Mouse (Mus musculus) intestine, embryonic 14.5 days (tissue): Measurements from ENCODE around the gene Ctnnd1. TPM values are rescaled to one million over a fixed set of nuclear protein-coding genes. Genes with fewer than 3 reads are reported as not detected.

ENCODE experiments used
- ATAC-seq: fragments of 200-750 bp; cut with Nextera tagmentation; replicated peaks from 2 replicates; pipeline ENCODE4 v1.8.0; 2017; ENCODE audit warnings: low read depth, moderate number of reproducible peaks, moderate TSS enrichment, moderate library complexity; ENCODE audit not compliant: low FRiP score, low TSS enrichment
- DNase-seq: peaks from one replicate; pipeline ENCODE4 v3.0.0-alpha.2; 2018; ENCODE audit warnings: low spot score
- H3K27ac ChIP-seq: fragments of 300-500 bp; sonication (generic); 2 replicates; pipeline ENCODE4 v1.5.1; 2014; ENCODE audit warnings: low read depth, mild to moderate bottlenecking, control low read depth
- H3K27me3 ChIP-seq: fragments of 300-500 bp; sonication (generic); replicated peaks from 2 replicates; pipeline ENCODE4 v1.6.1; 2014; ENCODE audit warnings: low read length, control low read depth; ENCODE audit not compliant: control insufficient read depth, insufficient read depth
- H3K36me3 ChIP-seq: fragments of 300-500 bp; sonication (generic); 2 replicates; pipeline ENCODE4 v1.6.1; 2014; ENCODE audit warnings: low read length, control low read depth; ENCODE audit not compliant: control insufficient read depth, insufficient read depth
- H3K4me1 ChIP-seq: fragments of 300-500 bp; sonication (generic); replicated peaks from 2 replicates; pipeline ENCODE4 v1.6.1; 2014; ENCODE audit warnings: low read length, control low read depth, mixed read lengths; ENCODE audit not compliant: control insufficient read depth, insufficient read depth
- H3K4me2 ChIP-seq: fragments of 300-500 bp; sonication (generic); 2 replicates; pipeline ENCODE4 v1.6.1; 2014; ENCODE audit warnings: low read length
- H3K4me3 ChIP-seq: fragments of 300-500 bp; sonication (generic); 2 replicates; pipeline ENCODE4 v1.5.1; 2014; ENCODE audit warnings: low read depth, low read length, control low read depth, mixed read lengths
- H3K9ac ChIP-seq: fragments of 300-500 bp; sonication (generic); 2 replicates; pipeline ENCODE4 v1.6.1; 2014; ENCODE audit warnings: mild to moderate bottlenecking, low read length
- H3K9me3 ChIP-seq: fragments of 300-500 bp; sonication (generic); 2 replicates; pipeline ENCODE4 v1.6.1; 2016; ENCODE audit warnings: low read length, control low read depth; ENCODE audit not compliant: control insufficient read depth
- WGBS: fragments of 180-500 bp; shearing (Covaris S2); extraction: QIAGEN DNeasy Blood & Tissue Kit; methylation state at CpG from one replicate; pipeline ENCODE4 v1.1.7; 2014; 5-methylcytosine and 5-hydroxymethylcytosine counted together
- polyA plus RNA-seq: library from polyadenylated mRNA; unstranded; fragments of >200 nt; fragmentation: Nextera tagmentation; extraction: Ambion mirVana; gene quantifications from 2 replicates; pipeline ENCODE4 v1.2.1, GENCODE M21; 2014

Ctnnd1 gene
- polyA plus RNA-seq, 1 experiment from 2014 or later, result 59.5 TPM

DNA sequence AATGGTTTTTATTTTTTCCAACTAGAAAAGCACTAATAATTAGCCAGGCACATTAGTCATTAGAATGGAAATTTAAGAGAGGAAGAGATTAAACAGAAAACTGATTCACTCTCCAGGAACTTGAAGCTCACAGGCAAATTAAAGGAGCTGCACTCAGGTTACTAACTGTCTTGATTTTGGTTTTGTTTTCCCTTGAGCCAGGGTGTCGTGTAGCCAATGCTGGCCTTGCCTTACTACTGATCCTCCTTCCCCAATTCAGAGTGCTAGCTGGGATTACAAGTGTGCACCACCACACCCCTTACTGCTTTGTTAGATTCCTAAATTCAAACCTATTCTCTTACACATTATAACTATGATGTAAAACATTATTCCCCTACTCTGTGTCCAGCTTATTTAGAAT is 42.7 kb downstream of the Ctnnd1 start:
- ATAC-seq, result no peak
- 74% methylated on average over 1 of the region's 1 CpGs for WGBS
- no peaks in the 10 kb centered on the region for H3K9me3 ChIP-seq

GRCm38 (mm10) chr2:84600977-84601376 is 49.6 kb downstream of the Ctnnd1 start:
- Histone ChIP-seq H3K27ac (no peak overlapping the region), H3K4me2 (no peak overlapping the region), H3K4me1 (no peaks in the 10 kb centered on the region), H3K4me3 (no peak overlapping the region), H3K27me3 (no peaks in the 10 kb centered on the region), H3K9ac (no peak overlapping the region), H3K36me3 (peaks cover 91% of the 10 kb centered on the region), H3K9me3 (no peaks in the 10 kb centered on the region)
- ATAC-seq (no peak), DNase-seq (no peak)
- 54% methylated on average over 2 of the region's 2 CpGs for WGBS

More for the DNA sequence above, 42.7 kb downstream of the Ctnnd1 start:
- Histone ChIP-seq H3K9ac (no peak overlapping the region), H3K4me2 (no peak overlapping the region), H3K36me3 (peaks cover 100% of the 10 kb centered on the region), H3K4me1 (no peaks in the 10 kb centered on the region), H3K27ac (no peak overlapping the region), H3K4me3 (no peak overlapping the region), H3K27me3 (no peaks in the 10 kb centered on the region)
- no peak for DNase-seq

DNA sequence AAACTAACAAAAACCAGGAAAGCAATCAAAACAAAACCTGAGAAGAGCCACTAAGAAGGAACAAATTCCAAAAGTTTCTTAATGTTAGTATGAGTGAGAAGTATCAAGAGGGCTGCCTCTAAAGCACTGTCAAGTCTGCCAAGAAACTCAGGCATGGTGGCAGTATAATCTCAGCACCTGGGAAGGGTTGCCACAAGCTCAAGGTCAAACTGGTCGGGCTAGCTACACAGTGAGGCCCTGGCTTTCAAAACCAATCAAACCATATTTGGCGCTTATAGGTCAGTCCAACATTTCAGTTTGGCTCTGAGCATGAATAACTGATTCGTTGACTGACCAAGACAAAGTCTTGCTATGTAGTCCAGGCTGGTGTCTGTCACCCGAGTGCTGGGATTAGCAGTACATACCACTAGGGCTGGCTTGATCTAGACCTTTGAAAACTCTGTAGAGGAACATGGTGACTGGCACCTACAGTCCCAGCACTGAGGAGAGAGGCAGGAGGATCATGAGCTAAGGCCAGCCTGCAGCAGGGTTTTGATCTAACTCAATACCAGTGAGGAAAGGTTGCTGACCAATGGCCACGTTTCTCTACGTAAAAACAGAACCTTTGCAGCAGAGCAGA is 51.2 kb downstream of the Ctnnd1 start:
- no peak overlapping the region for H3K9ac ChIP-seq
- DNase-seq, result no peak
- H3K4me2 ChIP-seq, result no peak overlapping the region
- H3K36me3 ChIP-seq, result peaks cover 88% of the 10 kb centered on the region
- no peak for ATAC-seq
- no peaks in the 10 kb centered on the region for H3K27me3 ChIP-seq
- 91% methylated on average over 6 of the region's 6 CpGs for WGBS
- H3K27ac ChIP-seq, result no peak overlapping the region
- H3K4me1 ChIP-seq, result no peaks in the 10 kb centered on the region
- H3K9me3 ChIP-seq, result no peaks in the 10 kb centered on the region
- no peak overlapping the region for H3K4me3 ChIP-seq

DNA sequence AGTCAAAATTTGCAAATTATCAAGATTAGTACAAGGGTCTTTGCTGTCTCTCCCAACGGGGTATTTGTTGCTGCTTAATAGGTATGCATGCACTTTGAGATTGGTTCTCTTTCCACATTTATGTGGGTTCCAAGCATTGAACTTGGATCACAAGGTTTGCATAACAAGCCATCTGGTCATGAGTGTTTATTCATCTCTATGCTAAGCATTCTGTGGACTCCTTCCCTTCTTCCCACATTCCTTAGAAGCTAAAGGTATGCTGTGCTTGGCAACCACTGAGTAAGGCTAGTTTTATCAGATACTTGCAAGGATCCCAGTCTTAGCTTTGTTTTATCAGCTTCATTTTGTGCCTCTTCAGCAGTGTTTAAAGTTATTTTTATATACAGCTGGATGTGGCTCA is 53.4 kb downstream of the Ctnnd1 start:
- H3K4me1 ChIP-seq, result no peaks in the 10 kb centered on the region
- no peak overlapping the region for H3K9ac ChIP-seq
- no peak overlapping the region for H3K4me2 ChIP-seq
- peaks cover 77% of the 10 kb centered on the region for H3K36me3 ChIP-seq
- H3K9me3 ChIP-seq, result no peaks in the 10 kb centered on the region
- H3K4me3 ChIP-seq, result no peak overlapping the region
- DNase-seq, result no peak
- no peaks in the 10 kb centered on the region for H3K27me3 ChIP-seq
- H3K27ac ChIP-seq, result no peak overlapping the region
- 88% methylated on average over 1 of the region's 1 CpGs for WGBS
- ATAC-seq, result no peak

DNA sequence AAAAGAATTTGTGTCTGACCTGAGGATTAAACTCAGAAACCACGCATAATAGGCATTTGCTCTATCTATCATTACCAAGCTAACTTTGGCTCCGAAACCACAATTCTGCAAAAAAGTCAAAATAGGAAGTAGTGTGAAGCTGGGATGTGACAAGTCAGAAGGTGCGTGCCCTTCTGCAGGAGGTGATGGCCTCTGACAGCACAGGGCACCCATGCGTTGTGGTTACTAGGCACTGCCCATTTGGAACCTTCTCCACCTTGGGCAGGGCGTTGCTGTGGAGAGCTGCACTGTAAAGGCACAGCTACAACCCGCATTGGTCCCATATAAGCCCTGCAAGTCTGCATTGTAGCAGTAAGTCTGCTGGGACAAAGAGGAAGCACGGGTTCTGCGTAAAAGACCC is 57.8 kb downstream of the Ctnnd1 start:
- H3K27me3 ChIP-seq, result no peaks in the 10 kb centered on the region
- H3K4me1 ChIP-seq, result no peaks in the 10 kb centered on the region
- whole genome bisulfite sequencing, result 93% methylated on average over 8 of the region's 8 CpGs
- peaks cover 45% of the 10 kb centered on the region for H3K36me3 ChIP-seq
- no peak overlapping the region for H3K4me2 ChIP-seq
- no peaks in the 10 kb centered on the region for H3K9me3 ChIP-seq
- ATAC-seq, result no peak
- no peak overlapping the region for H3K4me3 ChIP-seq
- DNase-seq, result no peak
- no peak overlapping the region for H3K27ac ChIP-seq
- H3K9ac ChIP-seq, result no peak overlapping the region

DNA sequence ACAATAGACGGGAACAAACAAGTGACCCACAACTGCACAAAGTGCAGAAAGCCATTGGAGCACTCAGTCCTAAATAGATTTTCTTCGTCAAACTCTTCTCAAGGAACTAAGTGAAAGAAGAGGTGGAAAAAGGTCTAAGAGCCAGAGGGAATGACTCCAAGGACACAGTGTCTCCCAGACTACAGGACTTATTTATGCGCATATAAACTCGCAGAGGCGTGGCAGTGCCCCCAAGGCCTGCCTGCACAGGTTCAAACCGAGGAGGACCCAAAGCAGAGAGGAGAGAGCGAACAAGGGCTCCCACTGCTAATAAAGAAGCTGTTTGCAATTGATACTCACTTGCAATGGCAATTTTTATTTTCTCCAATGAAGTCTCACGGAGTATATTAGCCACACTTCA is 64.9 kb downstream of the Ctnnd1 start:
- Histone ChIP-seq H3K9me3 (no peaks in the 10 kb centered on the region), H3K27me3 (no peaks in the 10 kb centered on the region), H3K4me1 (no peaks in the 10 kb centered on the region), H3K27ac (no peak overlapping the region), H3K4me3 (no peak overlapping the region), H3K4me2 (no peak overlapping the region), H3K9ac (no peak overlapping the region), H3K36me3 (no peaks in the 10 kb centered on the region)
- no peak for ATAC-seq
- no peak for DNase-seq
- 88% methylated on average over 8 of the region's 8 CpGs for WGBS

GRCm38 (mm10) chr2:84582286-84582685 is 68.3 kb downstream of the Ctnnd1 start:
- WGBS, result 85% methylated on average over 5 of the region's 5 CpGs
- no peak overlapping the region for H3K4me2 ChIP-seq
- H3K9ac ChIP-seq, result no peak overlapping the region
- H3K4me3 ChIP-seq, result no peak overlapping the region
- no peaks in the 10 kb centered on the region for H3K27me3 ChIP-seq
- no peaks in the 10 kb centered on the region for H3K4me1 ChIP-seq
- H3K9me3 ChIP-seq, result peaks cover 4% of the 10 kb centered on the region; the same call in 1 of the 2 replicates
- peaks cover 5% of the 10 kb centered on the region; the same call in 1 of the 2 replicates for H3K36me3 ChIP-seq
- no peak overlapping the region for H3K27ac ChIP-seq
- DNase-seq, result no peak
- no peak for ATAC-seq

DNA sequence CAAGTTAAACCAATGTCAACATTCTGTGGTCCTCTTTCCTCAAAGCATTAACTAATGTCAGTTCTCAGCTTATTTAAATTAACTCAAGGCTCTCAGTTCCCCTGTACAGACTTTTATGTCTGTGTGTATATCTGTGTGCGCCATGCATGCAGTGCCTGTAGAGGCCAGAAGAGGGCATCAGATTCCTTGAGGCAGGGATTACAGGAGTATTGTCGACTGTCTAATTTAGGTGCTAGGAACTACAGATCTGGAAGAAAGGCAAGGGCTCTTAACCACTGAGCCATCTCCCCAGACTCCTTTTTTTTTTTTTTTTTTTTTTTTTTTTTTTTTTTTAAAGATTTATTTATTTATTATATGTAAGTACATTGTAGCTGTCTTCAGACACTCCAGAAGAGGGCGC is 69.4 kb downstream of the Ctnnd1 start:
- Histone ChIP-seq H3K27me3 (no peaks in the 10 kb centered on the region), H3K27ac (no peak overlapping the region), H3K36me3 (peaks cover 5% of the 10 kb centered on the region; the same call in 1 of the 2 replicates), H3K4me1 (no peaks in the 10 kb centered on the region), H3K9me3 (peaks cover 4% of the 10 kb centered on the region; the same call in 1 of the 2 replicates), H3K4me3 (no peak overlapping the region), H3K4me2 (no peak overlapping the region), H3K9ac (no peak overlapping the region)
- 84% methylated on average over 2 of the region's 3 CpGs for WGBS
- ATAC-seq (no peak), DNase-seq (no peak)

DNA sequence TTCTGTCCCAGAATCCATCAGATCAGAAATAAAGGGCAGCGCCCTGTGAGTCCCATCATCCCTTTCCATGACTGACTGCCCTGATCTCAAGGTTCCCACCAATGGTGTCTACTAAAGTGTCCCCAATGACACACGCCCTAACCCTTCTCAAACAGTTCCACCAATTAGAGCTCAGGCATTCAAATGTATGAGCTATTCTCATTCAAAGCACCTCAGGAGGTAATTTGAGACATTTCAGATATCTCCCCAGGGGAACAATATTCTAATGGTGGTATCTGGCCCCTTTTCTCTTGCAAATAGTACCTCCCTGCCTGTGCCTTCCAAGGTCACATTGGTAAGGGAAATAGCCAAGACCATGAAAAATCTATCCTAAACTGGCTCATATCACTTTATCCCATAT is 71.3 kb downstream of the Ctnnd1 start:
- Histone ChIP-seq H3K27me3 (no peaks in the 10 kb centered on the region), H3K9ac (no peak overlapping the region), H3K4me2 (no peak overlapping the region), H3K27ac (no peak overlapping the region), H3K9me3 (peaks cover 4% of the 10 kb centered on the region; the same call in 1 of the 2 replicates), H3K4me3 (no peak overlapping the region), H3K4me1 (no peaks in the 10 kb centered on the region), H3K36me3 (peaks cover 5% of the 10 kb centered on the region; the same call in 1 of the 2 replicates)
- WGBS, result 92% methylated on average over 2 of the region's 2 CpGs
- ATAC-seq (no peak), DNase-seq (no peak)
